Mouse (Mus musculus): ENCODE measurements around the gene Ap3b1. TPM values are rescaled to one million over a fixed set of nuclear protein-coding genes. Genes with fewer than 3 reads are reported as not detected.

Ap3b1 gene
- polyA plus RNA-seq, 1 experiment from 2014 or later: 27.9 TPM

DNA sequence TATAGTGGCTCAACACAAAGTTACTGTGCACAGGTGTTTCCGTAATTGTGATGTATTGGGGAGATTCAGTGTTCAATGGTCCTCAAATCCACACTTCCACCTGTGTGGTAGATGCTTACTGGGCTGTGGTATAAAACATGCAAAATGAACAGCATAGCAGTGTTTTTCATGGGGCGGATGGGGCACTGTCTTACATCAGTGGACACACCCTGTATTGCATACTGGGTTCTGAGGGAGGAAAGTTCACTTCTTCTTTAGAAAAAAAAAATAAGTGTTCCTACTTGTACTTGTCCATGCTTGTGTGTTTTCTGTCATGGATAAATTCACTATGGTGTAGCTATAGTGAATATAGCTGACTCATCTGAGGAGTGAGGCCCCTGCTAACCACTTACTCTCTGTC, 70.8 kb downstream of the Ap3b1 start:
- 93% methylated on average over 2 of the region's 2 CpGs for WGBS
- no peaks in the 10 kb centered on the region for H3K4me1 ChIP-seq (ENCODE audit: control insufficient read depth, insufficient read depth, low read depth, low read length)
- no peaks in the 10 kb centered on the region for H3K27me3 ChIP-seq (replicated peaks; ENCODE audit: control insufficient read depth, insufficient read depth, low read length)
- H3K4me3 ChIP-seq (ENCODE audit: low read length): no peak overlapping the region
- H3K9ac ChIP-seq (ENCODE audit: low read depth, low read length): no peak overlapping the region
- no peak for ATAC-seq
- no peaks in the 10 kb centered on the region; the same call in 1 of the 2 replicates for H3K36me3 ChIP-seq (ENCODE audit: control insufficient read depth, insufficient read depth, low read length)
- no peaks in the 10 kb centered on the region for H3K9me3 ChIP-seq (ENCODE audit: control insufficient read depth, low read length)
- H3K27ac ChIP-seq (ENCODE audit: low read depth, low read length): no peak overlapping the region
- H3K4me2 ChIP-seq (ENCODE audit: low read length): no peak overlapping the region

DNA sequence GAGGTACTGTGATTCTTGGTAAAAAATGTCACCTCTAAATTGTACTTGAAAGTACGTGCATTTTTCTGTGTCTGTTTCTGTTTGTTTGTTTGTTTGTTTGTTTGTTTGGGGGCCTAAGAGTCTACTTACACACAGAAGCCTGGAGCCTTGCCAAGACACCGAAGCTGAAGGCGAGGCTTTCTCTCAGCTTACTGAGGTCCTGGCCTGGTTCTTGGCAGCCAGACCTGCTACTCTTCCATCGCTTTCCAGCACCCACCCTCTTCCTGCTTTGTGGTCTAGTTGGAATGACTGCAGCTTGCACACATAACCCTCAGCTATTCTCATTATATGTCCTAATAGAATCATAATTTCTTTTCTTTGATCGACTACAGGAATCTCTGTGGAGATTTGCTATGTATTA, 80.6 kb downstream of the Ap3b1 start:
- Histone ChIP-seq H3K4me1 (ENCODE audit: control insufficient read depth, insufficient read depth, low read depth, low read length) (no peaks in the 10 kb centered on the region), H3K27me3 (replicated peaks; ENCODE audit: control insufficient read depth, insufficient read depth, low read length) (no peaks in the 10 kb centered on the region), H3K4me2 (ENCODE audit: low read length) (no peak overlapping the region), H3K4me3 (ENCODE audit: low read length) (no peak overlapping the region), H3K36me3 (ENCODE audit: control insufficient read depth, insufficient read depth, low read length) (no peaks in the 10 kb centered on the region), H3K27ac (ENCODE audit: low read depth, low read length) (no peak overlapping the region), H3K9me3 (ENCODE audit: control insufficient read depth, low read length) (no peaks in the 10 kb centered on the region), H3K9ac (ENCODE audit: low read depth, low read length) (no peak overlapping the region)
- peak; percentile 60 for ATAC-seq
- 57% methylated on average over 5 of the region's 5 CpGs for WGBS

DNA sequence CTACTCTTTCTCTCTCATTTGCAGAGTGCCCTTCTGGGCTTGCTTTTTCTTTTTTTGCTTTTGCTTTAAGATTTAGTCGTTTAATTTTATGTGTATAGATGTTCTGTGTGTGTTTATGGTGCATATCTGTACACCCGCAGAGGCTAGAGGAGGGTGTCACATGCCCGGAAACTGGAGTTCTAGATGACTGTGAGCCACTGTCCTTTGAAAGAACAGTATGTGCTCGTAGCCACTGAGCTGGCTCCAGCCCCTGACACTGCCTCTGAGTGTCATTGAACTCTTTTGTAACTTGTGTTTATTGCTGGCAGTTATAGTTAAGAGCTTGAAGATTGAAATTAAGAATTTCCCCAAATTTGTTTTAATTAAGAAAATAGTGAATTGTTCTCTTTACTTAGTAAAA, 82.4 kb downstream of the Ap3b1 start:
- 90% methylated on average over 4 of the region's 4 CpGs for WGBS
- no peak overlapping the region for H3K9ac ChIP-seq (ENCODE audit: low read depth, low read length)
- no peak overlapping the region for H3K4me2 ChIP-seq (ENCODE audit: low read length)
- no peaks in the 10 kb centered on the region for H3K9me3 ChIP-seq (ENCODE audit: control insufficient read depth, low read length)
- H3K4me3 ChIP-seq (ENCODE audit: low read length): no peak overlapping the region
- no peak overlapping the region for H3K27ac ChIP-seq (ENCODE audit: low read depth, low read length)
- no peaks in the 10 kb centered on the region for H3K27me3 ChIP-seq (replicated peaks; ENCODE audit: control insufficient read depth, insufficient read depth, low read length)
- no peaks in the 10 kb centered on the region for H3K36me3 ChIP-seq (ENCODE audit: control insufficient read depth, insufficient read depth, low read length)
- ATAC-seq: no peak
- no peaks in the 10 kb centered on the region for H3K4me1 ChIP-seq (ENCODE audit: control insufficient read depth, insufficient read depth, low read depth, low read length)

DNA sequence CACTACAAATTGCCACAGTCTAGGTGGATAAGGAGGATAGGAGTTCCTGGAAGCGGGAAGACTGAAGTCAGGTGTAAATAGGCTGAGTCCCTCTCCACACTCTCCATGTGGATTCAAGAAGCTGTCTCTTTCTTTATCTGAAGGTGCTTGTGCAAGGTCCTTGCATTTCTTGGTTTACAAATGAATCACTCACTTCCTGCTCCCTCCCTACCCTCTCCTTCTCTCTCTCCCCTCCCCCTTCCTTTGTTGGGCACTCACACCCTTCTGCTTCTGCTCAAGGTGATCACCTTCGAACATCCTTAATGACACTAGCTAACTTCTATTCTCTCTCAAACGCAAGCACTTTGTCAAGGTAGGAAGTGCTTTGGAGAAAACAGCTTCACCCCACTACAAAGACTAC, 84.7 kb downstream of the Ap3b1 start:
- 87% methylated on average over 3 of the region's 3 CpGs for WGBS
- H3K36me3 ChIP-seq (ENCODE audit: control insufficient read depth, insufficient read depth, low read length): peaks cover 5% of the 10 kb centered on the region
- no peaks in the 10 kb centered on the region for H3K9me3 ChIP-seq (ENCODE audit: control insufficient read depth, low read length)
- no peak overlapping the region for H3K4me3 ChIP-seq (ENCODE audit: low read length)
- H3K4me1 ChIP-seq (ENCODE audit: control insufficient read depth, insufficient read depth, low read depth, low read length): no peaks in the 10 kb centered on the region
- H3K9ac ChIP-seq (ENCODE audit: low read depth, low read length): no peak overlapping the region
- H3K4me2 ChIP-seq (ENCODE audit: low read length): no peak overlapping the region
- H3K27ac ChIP-seq (ENCODE audit: low read depth, low read length): no peak overlapping the region
- H3K27me3 ChIP-seq (replicated peaks; ENCODE audit: control insufficient read depth, insufficient read depth, low read length): no peaks in the 10 kb centered on the region
- no peak for ATAC-seq

DNA sequence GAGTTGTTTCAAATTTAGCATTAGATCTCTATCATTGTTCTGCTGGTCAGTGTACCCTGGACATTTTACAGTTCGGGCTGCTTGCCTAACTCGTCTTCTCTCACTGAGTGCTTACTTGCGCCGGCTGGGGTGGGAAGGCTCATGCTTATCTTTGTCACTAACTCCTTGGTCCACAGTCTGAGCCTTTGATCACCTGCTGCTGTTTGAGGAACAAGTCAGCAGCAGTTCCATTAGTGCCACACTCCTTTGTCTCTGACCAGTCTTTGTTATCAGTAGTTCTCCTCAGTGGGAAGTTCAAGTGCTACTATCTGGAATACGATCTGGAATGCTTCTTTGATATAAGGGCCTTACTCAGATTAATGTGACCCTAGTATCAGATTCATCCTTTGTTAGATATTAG, 86.3 kb downstream of the Ap3b1 start:
- ATAC-seq: no peak
- Histone ChIP-seq H3K4me2 (ENCODE audit: low read length) (no peak overlapping the region), H3K36me3 (ENCODE audit: control insufficient read depth, insufficient read depth, low read length) (peaks cover 5% of the 10 kb centered on the region)

DNA sequence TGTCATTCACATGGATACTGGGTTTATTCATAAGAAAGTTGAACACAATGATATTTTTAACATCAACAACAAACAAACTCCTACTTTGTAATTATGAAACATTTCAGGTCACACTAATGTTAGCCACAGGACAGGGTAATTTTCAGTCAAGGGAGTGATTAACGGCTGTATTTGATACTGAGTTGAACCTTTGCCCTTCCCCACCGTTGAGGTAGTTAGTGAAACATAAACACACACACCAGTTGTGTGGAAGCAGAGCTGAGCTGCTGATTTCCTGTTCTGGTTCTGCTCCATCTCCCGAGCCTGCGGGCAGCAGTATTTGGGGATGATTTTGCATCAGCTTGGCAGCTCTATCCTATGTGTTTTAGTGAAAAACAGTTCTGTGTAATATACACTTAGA, 88.2 kb downstream of the Ap3b1 start:
- H3K4me2 ChIP-seq (ENCODE audit: low read length): no peak overlapping the region
- ATAC-seq: no peak
- H3K27me3 ChIP-seq (replicated peaks; ENCODE audit: control insufficient read depth, insufficient read depth, low read length): no peaks in the 10 kb centered on the region
- H3K4me1 ChIP-seq (ENCODE audit: control insufficient read depth, insufficient read depth, low read depth, low read length): no peaks in the 10 kb centered on the region
- no peaks in the 10 kb centered on the region for H3K9me3 ChIP-seq (ENCODE audit: control insufficient read depth, low read length)
- no peak overlapping the region for H3K9ac ChIP-seq (ENCODE audit: low read depth, low read length)
- no peak overlapping the region for H3K27ac ChIP-seq (ENCODE audit: low read depth, low read length)
- WGBS: 72% methylated on average over 4 of the region's 4 CpGs
- peaks cover 5% of the 10 kb centered on the region for H3K36me3 ChIP-seq (ENCODE audit: control insufficient read depth, insufficient read depth, low read length)
- no peak overlapping the region for H3K4me3 ChIP-seq (ENCODE audit: low read length)

More for the DNA sequence above, 86.3 kb downstream of the Ap3b1 start:
- Histone ChIP-seq H3K9me3 (ENCODE audit: control insufficient read depth, low read length) (no peaks in the 10 kb centered on the region), H3K4me3 (ENCODE audit: low read length) (no peak overlapping the region), H3K4me1 (ENCODE audit: control insufficient read depth, insufficient read depth, low read depth, low read length) (no peaks in the 10 kb centered on the region), H3K27me3 (replicated peaks; ENCODE audit: control insufficient read depth, insufficient read depth, low read length) (no peaks in the 10 kb centered on the region), H3K27ac (ENCODE audit: low read depth, low read length) (no peak overlapping the region), H3K9ac (ENCODE audit: low read depth, low read length) (no peak overlapping the region)
- WGBS: 90% methylated on average over 5 of the region's 5 CpGs

DNA sequence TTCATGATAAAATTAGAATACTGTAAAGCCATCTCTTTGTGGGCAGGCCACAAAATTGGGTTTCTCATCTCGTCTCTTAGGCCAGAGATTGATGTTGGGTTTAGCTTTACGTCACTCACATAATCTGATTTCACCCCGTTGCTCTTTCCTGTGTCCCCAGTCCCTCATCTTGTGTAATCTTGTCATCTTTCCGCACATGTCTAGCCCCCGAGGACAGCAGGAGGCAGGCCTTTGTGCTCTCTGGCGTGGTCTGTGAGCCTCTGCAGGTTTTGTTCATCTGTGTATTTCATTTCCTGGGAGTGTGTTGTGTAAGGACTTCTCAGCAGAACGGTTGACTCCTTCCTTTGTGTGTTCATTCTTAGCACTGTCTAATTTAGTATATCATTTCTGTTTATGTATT, 90.8 kb downstream of the Ap3b1 start:
- Histone ChIP-seq H3K4me3 (ENCODE audit: low read length) (no peak overlapping the region), H3K27ac (ENCODE audit: low read depth, low read length) (no peak overlapping the region), H3K9me3 (ENCODE audit: control insufficient read depth, low read length) (no peaks in the 10 kb centered on the region), H3K9ac (ENCODE audit: low read depth, low read length) (no peak overlapping the region), H3K27me3 (replicated peaks; ENCODE audit: control insufficient read depth, insufficient read depth, low read length) (no peaks in the 10 kb centered on the region), H3K4me1 (ENCODE audit: control insufficient read depth, insufficient read depth, low read depth, low read length) (no peaks in the 10 kb centered on the region), H3K4me2 (ENCODE audit: low read length) (no peak overlapping the region), H3K36me3 (ENCODE audit: control insufficient read depth, insufficient read depth, low read length) (peaks cover 5% of the 10 kb centered on the region)
- no peak for ATAC-seq
- WGBS: 68% methylated on average over 7 of the region's 7 CpGs

DNA sequence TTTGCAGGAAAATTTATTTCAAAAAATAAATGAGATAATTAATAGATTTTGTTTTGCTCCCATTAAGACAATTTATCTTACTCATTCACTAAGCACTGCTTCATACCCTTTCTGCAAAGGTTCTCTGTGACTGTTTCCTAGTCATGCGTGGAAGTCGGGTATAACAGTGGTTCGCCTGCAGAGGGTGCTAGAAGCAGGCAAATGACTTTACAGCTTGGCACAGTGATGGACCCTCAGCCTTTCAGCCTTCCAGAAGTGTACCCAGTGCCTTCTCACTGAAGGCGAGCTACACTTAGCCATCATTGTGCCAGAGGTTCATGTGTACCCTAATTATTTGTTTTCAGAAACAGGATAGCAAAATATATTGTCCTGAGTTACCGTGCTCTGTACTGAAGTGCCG, 92.5 kb downstream of the Ap3b1 start:
- whole genome bisulfite sequencing: 53% methylated on average over 6 of the region's 6 CpGs
- no peaks in the 10 kb centered on the region for H3K9me3 ChIP-seq (ENCODE audit: control insufficient read depth, low read length)
- no peak overlapping the region for H3K9ac ChIP-seq (ENCODE audit: low read depth, low read length)
- no peak overlapping the region for H3K4me2 ChIP-seq (ENCODE audit: low read length)
- no peaks in the 10 kb centered on the region for H3K4me1 ChIP-seq (ENCODE audit: control insufficient read depth, insufficient read depth, low read depth, low read length)
- H3K27me3 ChIP-seq (replicated peaks; ENCODE audit: control insufficient read depth, insufficient read depth, low read length): no peaks in the 10 kb centered on the region
- no peak overlapping the region for H3K4me3 ChIP-seq (ENCODE audit: low read length)
- no peak overlapping the region for H3K27ac ChIP-seq (ENCODE audit: low read depth, low read length)
- H3K36me3 ChIP-seq (ENCODE audit: control insufficient read depth, insufficient read depth, low read length): peaks cover 8% of the 10 kb centered on the region
- peak; percentile 81 for ATAC-seq

DNA sequence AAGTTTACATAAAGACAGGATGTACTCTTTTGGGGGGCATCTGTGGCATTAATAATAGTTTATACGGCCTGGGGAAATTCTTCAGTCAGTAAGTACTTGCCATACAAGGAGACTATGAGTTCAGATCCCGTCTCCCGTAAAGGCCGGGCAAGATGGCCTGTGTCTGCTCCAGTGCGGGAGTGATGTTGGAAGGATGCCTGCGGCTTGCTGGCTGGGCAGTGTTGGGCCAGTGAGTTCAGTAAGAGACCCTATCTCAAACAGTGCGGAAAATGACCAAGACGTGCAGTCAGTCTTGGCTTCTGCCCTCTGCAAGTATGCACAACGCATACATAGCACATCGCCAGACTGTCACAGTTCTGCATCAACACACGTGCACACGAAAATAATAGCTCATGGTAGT, 95.4 kb downstream of the Ap3b1 start:
- H3K9ac ChIP-seq (ENCODE audit: low read depth, low read length): no peak overlapping the region
- no peaks in the 10 kb centered on the region for H3K4me1 ChIP-seq (ENCODE audit: control insufficient read depth, insufficient read depth, low read depth, low read length)
- H3K27ac ChIP-seq (ENCODE audit: low read depth, low read length): no peak overlapping the region
- no peak overlapping the region for H3K4me2 ChIP-seq (ENCODE audit: low read length)
- no peaks in the 10 kb centered on the region for H3K9me3 ChIP-seq (ENCODE audit: control insufficient read depth, low read length)
- peaks cover 3% of the 10 kb centered on the region; the same call in 1 of the 2 replicates for H3K36me3 ChIP-seq (ENCODE audit: control insufficient read depth, insufficient read depth, low read length)
- H3K4me3 ChIP-seq (ENCODE audit: low read length): no peak overlapping the region
- no peak for ATAC-seq
- WGBS: 80% methylated on average over 12 of the region's 12 CpGs
- H3K27me3 ChIP-seq (replicated peaks; ENCODE audit: control insufficient read depth, insufficient read depth, low read length): no peaks in the 10 kb centered on the region

DNA sequence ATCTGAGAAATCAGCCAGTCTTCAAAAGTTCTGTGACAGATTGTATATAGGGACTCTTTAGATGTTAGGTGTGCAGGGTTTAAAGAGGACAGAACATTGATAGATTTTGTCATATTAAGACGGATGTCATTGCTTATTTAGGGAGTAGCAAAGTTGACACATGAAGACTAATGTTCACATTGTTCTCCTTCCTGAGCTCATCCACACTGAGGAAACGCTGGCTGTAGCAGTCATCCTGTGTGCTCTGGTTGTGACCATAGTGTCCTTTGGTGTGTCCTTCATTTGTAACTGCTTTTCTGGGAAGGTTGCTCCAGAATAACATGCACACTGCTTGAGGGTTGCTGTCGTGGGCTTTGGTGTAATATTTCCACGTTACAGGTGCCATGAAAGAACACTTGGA, 100.4 kb downstream of the Ap3b1 start:
- no peak overlapping the region for H3K4me3 ChIP-seq (ENCODE audit: low read length)
- no peak for ATAC-seq
- no peaks in the 10 kb centered on the region for H3K4me1 ChIP-seq (ENCODE audit: control insufficient read depth, insufficient read depth, low read depth, low read length)
- H3K9ac ChIP-seq (ENCODE audit: low read depth, low read length): no peak overlapping the region
- no peaks in the 10 kb centered on the region for H3K9me3 ChIP-seq (ENCODE audit: control insufficient read depth, low read length)
- H3K36me3 ChIP-seq (ENCODE audit: control insufficient read depth, insufficient read depth, low read length): peaks cover 5% of the 10 kb centered on the region; the same call in 1 of the 2 replicates
- H3K27ac ChIP-seq (ENCODE audit: low read depth, low read length): no peak overlapping the region
- WGBS: 84% methylated on average over 4 of the region's 4 CpGs
- H3K27me3 ChIP-seq (replicated peaks; ENCODE audit: control insufficient read depth, insufficient read depth, low read length): no peaks in the 10 kb centered on the region
- no peak overlapping the region for H3K4me2 ChIP-seq (ENCODE audit: low read length)
